Mouse (Mus musculus): ENCODE results near the gene Ttll13.
A peak's percentile ranks its signal among the peaks of the same experiment; 100 is the strongest.

Gene Ttll13

DNA sequence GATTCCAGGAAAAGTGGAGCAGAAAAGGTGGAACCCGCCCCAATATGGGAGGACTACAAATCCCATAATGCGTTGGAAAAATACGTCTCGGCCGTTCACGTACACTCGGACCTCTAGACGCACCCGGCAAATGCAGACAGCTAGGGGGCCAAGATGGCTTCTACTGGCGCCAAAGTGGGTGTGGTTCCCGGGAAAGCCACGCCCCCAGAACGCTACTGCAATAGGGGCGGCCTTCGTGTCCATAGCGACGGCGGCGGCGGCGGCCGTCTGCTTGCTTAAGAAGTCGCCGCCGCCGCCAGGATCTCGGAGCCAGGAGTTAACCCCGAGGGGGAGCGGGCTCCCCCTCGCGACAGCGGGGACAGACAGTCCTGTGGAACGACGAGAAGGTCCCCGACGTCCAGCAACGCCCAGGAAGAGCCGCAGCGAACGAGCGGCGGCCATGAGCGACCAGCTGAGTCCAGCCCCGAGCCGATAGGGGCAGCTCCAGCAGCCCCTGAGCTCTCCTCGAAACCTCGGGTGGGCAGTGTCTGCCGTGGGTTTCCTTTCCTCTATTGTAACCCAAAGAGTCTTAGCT is at the start of gene Ttll13:
TSS of gene Ttll13 (plus strand) at position 229 of the 574 bp plus-strand sequence.
- DNase-seq (ENCODE audit: low read depth, low spot score) = peak; percentile 99

DNA sequence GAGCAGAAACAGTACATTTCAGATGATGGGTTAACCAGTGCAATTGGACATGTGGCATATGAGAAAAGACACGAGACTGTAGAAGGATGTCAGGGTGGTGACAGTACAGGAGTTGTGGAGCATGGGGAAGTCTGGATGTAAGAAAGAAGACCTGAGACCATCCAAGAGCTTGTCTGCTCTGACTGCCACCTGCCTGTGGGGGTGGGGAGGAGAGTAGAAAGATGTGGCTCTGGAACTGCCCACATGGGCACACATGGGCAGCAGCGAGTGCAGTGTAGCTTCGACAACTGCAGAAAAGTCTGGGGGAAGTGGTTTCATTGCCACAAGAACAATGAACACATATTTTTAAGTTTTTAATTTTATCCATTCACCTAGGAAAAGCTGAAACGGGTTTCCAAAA is 48.8 kb upstream of the Ttll13 start:
- DNase-seq (ENCODE audit: low read depth, low spot score) = no peak

DNA sequence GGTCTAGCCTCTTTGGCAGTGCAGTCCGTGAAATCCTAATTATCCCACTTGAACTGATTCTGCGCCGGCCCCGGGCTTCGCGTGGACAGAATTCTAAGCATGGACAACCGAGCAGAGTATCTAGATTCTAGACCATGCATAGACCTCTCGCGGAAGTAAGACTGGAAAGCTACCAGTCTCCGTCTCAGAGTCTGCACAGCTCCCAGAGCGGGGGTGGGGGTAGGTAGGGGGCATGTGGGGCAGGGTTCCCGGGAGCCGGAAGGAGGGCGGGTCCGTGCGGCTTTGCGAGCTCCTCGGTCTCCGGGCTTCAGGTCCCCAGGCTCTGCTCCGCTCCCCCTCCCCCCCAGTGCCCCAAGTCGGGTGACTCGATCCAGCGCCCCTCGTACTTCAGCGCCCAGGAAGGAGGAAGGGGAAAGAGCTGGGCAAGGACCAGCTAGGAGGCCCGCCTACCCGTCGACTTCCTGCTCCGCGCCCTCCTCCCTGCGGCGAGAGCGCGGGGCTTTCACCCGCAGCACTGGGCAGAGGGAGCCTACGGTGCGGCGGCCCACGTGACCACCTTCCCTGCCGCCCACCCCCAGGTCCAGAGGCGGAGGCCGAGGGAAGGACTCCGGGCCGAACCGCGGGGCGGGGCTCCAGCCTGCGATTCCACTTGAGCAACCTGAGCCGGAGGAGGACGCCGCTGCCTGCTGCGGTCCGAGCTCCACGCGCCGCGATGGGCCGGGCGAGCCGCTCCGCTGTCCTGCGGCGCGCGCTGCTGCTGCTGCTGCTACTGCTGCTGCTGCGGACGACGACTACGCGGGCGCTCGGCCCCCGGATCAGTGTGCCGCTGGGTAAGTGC is 48.0 kb upstream of the Ttll13 start:
- peak; percentile 84 for DNase-seq (ENCODE audit: low read depth, low spot score)

DNA sequence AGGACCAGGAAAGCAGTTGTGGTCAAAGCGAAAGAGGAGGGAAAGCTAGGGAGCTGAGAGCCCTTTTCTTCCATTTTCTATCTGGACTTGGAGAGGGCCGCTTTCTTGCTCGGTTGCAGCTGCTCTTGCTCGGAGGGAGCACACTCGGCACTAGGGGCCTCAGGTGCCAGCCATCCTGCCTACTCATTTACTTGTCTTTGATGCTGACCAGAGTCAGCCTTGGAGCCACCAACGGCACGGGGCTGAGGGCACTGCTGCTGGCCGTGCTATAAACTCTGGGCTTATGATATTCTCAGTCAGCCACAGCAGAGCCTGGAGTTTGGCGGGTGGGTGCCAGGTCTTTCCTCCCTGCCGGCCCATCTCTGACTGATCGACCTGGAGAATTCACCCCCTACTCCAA is 47.3 kb upstream of the Ttll13 start:
- DNase-seq (ENCODE audit: low read depth, low spot score) = no peak

DNA sequence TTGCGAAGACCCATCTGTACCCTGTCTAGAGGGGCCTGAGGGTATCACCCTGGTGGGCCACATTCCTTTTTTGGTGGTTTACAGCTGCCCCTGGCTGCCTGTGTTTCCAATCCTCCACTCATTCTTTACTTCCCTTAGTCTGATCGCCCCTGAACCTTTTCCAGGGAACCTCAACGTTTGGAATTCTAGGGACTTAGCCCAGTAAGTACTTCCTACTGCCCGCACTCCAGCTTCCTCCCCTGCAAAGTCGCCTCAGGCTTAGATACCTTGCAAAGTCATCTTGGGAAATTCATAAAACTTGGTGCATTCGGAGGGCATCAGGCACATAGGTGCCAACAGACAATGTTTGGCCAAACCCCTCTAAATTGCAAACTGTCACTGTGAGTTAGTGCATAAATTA is 46.9 kb upstream of the Ttll13 start:
- no peak for DNase-seq (ENCODE audit: low read depth, low spot score)

DNA sequence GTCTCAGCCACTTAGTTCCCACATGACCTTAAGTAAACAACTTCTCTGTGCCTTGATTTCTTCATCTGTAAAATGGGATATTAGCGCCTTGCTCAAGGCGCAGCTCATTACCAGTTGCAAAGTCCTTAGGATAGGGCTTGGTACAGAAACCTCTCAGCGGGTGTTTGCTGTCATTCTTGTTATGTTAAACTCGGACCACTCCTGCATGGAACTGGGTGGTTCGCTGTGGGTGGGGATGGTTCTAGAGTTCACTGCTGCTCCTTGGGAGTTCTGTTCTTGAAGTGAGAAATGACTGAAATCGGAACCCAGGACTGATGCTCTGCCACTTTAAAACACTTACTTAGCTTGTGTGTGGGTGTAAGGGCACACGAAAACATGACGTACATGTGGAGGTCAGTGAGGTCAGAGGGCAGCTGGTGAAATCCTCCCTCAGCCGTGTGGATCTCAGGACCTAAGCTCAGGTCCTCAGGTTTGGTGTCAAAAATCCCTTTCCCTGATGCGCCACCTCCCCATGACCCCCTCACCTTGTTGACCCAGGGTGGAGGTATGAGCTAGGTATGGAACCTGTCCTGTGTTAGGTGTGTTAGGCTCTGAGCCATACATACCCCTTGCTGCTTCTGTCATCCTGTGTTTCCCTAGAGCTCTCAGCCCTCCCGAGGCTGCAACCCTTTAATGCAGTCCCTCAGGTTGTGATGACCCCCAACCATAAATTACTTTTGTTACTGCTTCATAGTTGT is 46.2 kb upstream of the Ttll13 start:
- peak; percentile 90 for DNase-seq (ENCODE audit: low read depth, low spot score)

DNA sequence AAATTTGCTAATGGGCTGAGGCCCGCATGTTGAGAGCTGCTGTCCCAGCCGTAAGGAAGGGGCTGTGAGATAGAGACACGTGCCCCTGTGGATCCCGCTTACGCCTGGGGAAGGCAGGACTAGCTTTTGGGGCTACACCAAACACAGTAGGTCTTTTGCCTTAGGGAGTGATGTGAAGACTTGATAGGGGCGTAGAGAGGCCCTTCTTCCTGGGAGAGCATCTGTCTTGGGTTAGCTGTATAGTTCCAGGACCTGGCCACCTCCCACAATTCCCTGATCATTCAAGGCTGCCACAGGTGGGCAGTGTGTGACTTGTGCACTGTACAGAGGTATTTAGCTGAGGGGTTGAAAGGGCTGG is 45.6 kb upstream of the Ttll13 start:
- no peak for DNase-seq (ENCODE audit: low read depth, low spot score)

DNA sequence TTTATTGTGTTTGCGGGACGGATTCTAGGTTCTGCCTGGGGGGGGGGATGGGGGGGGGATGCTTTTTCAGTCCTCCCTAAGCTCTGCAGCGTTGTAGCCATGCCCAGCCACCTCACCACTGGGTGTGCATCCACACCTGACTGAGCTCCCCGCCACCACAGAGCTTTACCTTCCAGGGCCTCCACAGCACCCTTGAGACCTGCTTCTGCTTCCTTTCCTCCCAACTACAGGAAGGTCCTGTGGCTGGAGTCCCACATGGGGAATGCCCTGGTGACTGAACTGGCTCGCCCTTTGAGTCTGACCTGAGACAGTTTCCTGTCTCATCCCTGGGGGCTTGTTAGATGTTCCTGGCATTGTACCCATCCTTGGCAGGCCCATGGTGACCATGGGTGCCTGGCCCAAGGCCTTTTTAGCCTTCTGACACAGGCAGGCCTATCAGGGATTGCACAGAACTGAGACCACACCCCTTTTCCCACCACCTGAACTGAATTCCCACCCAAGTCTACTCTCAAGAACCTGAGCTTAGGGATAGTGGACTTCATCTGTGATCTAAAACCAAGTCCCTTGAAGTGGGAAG is 45.1 kb upstream of the Ttll13 start:
- no peak for DNase-seq (ENCODE audit: low read depth, low spot score)

DNA sequence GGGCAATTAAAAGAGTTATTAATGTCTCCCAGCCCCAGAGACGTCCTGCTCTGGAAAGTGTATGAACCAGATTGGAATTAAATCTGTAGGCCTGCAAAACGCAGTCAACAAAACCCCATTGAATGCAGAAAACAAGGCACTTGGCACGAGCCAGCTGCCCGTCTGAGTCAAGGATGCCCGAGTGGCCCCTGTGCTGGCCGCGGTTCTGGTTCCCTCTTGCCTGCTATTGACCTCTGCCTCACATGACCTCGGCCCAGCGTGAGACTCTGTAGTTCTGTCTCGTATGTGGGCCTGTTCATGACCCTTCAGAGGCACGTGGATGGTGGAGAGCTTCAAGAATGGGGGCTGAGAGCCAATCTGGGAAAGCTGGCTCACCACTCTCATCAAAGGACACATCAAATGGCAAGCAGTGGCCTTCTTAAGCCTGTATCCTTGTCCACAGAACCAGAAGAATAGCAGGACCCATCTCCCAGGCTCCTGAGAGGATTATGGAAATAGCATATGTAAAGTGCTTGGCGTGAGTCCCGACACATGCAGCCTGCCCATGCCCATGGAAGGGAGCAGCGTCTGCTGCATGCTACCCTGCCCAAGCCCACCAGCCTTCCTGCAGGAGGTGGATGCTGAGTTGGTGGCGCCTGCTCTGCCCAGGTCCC is 44.2 kb upstream of the Ttll13 start:
- no peak for DNase-seq (ENCODE audit: low read depth, low spot score)

DNA sequence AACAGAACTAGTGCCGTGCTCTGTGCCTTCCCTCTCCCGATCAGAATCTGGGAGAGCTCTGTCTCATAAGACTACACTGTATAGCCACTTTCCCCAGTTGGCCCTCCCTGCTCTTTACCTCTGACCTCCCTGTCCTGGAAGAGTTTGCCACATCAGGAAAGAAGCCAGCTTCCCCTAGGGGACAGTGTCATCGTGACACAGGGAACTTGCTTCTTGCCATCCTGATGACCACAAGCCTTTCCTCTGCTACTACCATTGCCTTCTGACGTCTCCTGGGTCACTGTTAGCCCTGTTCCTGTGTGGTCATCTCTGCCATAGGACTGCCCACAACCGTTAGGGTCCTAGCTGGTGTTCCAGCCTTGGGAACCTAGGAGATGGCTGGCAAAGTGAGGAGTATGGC is 43.2 kb upstream of the Ttll13 start:
- DNase-seq (ENCODE audit: low read depth, low spot score) = no peak

DNA sequence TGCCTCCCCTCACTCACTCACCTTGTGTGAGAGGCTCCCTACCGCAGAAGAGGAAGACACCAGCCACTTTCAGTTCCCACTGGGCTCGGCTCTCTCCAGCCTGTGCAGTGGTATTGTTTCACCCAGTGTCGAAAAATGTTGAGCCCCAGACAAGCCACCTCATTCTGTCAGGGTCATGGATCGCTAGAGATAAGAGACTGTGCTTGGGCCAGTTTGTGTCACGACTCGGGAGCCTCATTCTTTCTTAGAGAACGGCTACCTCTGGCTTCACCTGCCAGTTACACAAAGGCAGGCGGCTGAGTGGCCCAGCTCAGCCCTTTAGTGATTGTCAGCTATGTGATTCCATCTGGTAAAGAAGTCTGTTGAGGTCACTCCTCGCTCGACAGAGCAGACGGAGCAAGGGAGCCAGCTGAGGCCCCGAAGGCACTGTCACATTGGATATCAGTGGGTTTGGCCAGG is 42.5 kb upstream of the Ttll13 start:
- no peak for DNase-seq (ENCODE audit: low read depth, low spot score)

DNA sequence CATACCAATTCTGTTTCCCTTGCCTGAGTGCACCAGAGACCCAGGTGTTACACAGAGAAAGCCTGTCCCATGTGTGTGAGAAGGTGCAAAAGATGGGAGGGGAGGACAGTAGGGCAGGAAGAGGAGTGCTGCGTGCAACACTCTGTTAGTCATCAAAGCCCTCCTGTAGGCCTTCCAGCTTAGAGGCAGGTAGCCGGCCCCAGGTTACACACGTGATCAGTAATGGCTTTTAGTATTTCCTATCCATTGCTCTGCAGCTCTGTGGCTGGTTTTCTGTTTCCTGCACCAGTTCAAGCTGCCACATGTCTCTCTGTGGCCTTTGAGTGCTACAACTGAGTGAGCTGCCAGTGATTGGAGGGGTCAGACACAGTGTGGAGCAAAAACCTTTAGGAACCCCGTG is 41.8 kb upstream of the Ttll13 start:
- no peak for DNase-seq (ENCODE audit: low read depth, low spot score)

DNA sequence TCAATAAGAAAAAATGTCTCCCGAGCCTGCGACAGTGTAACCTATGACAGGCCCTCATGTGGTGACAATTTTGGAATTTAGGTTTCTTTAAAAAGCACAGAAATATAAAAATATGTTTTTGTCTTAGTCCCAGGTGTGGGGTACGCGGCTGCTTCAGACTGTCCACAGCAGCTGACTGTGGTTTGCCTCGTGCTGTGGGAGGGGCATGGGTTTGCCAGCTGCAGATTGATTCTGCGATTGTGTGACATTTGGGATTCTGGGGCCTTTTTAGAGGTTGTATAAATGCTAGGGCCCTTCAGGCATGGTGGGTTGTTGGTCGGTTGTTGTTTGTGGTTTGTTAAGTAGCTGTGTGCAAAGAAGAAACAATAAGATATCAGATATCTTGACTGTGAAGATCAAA is 41.2 kb upstream of the Ttll13 start:
- DNase-seq (ENCODE audit: low read depth, low spot score) = no peak

DNA sequence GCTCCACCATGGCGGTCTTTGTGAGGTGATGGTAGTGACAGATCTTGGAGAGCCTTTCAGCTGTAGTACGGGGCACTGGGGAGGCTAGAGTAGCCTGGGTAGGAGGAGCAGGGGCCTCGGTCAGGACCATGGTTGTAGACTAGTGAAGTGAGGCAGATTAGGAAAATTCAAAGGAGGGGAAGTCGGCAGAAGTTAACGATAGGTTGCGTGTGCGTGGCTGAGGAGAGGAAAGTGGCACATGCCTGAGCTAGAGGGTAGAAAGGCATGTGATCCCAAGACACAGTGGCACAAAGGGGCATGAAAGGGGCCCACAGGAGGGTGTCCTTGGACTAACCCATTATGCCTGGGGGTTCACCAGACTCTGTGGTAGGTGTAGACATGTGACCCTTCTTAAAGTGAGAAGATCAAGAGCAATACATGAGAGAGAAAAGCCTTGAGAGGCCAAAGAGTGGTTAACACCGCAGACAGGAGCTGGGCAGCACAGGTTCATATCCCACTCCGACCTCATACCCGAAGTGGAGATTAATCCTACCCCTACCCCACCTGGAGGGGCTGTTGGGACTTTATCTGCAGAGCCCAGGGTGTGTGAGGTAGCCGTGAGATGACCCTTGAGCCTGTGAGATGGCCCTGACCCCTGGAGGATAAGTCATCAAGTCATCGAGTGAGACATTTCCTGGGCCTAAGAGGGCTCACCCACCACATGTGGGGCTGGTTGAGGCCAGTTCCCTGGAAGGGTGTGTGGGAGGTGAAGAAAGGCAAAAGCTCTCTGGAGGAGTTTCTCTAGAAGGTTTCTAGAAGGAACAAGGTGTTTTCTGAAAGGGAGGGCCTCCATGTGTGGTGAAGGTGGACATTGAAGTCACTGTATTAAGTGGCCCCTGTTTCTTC is 40.2 kb upstream of the Ttll13 start:
- no peak for DNase-seq (ENCODE audit: low read depth, low spot score)

DNA sequence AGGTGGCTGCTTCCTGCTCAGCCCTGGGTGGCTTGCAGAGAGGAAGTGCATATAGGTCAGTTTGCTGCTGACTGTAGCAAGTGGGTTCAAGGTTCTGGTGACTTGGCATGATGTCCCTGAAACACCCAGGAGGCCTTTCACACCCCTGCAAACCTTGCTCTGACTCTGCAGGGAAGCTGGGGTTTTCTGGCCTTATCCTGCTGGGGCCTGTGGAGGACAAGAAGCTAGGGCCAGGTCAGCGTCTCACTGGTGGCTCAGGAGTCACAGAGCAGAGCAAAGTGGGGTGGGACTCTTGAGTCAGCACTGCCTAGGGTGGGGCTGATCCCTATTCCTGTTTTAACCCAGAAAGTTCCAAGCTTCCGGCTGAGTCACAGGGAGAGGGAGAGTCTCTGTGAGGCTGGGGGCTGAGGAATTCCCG is 38.9 kb upstream of the Ttll13 start:
- peak; percentile 70 for DNase-seq (ENCODE audit: low read depth, low spot score)

DNA sequence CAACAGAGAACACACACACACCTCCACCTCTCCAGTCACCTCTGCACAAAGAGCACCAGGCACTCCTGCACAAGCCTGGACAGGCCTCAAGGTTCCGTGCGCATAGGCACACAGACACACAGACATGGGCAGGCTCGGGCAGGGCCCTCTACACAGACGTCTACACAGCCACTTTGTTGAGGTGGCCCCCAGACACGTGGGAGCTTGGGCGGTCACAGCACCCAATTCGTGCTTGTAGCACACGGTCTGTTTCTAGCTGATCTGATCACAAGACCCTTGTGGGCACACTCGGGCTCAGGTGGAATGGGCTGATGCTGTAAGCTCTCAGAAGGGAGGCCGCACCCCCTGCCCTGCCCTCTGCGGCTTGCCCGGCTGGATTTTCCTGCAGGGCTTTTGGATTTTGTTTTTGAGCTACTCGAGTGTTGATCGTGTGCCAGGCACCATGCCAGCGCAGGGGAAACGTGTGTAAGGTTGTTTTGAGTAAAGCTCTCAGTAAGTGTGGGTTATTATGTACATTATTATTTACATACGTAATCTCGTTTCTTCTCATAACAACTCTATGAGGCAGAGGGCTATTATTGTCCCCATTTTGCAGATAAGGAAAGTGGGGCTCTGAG is 38.0 kb upstream of the Ttll13 start:
- DNase-seq (ENCODE audit: low read depth, low spot score) = no peak

DNA sequence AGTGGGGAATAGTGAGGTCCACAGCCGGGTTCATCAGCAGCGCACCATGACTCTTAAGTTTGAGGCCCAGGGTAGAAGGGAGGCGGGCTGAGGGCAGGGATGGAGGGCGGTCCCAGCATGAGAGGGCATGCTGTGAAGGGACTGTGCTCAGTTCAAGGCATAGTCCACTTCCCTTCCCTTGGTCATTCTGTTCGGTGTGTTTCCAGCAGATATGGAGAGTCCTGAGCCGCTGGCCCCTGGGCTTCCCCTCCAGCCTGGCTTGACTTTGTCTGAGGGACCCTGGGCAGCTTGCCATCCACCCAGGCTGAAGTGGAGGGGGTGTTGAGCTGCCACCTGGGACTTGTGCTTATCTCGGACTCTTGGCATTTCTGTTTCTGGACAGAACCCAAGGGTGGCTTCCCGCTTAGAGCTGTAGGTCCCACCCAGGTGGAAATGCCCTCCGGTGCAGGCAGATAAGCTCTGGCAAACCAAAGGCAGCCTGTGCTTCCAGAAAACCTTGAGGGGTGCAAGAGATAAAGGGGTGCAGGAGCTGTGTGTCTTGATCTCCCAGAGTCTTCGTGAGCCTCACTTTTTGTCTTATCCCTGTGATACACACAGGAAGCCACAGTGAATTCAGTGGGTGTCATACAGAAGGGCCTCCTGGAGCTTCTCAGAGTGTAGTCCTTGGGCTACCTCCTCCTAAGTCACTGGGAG is 37.3 kb upstream of the Ttll13 start:
- no peak for DNase-seq (ENCODE audit: low read depth, low spot score)

DNA sequence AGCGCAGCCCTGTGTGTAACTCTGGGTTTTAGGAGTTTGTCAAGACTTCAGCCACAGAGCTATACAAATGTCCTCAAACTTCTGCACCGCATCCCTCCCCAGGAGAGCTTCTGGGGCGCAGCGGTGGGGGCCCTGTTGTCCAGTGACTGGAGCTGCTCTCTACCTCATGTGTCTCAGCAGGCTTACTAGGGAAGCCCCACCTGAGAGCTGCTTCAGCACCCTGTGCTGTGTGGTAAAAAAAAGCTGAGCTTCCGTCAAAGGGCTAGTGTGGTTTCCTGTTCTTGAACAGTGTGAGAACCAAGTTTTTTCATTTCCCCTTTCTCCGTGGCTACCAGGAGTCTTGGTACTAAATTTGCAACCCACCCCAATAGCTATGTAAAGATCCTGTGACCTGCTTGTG is 36.5 kb upstream of the Ttll13 start:
- no peak for DNase-seq (ENCODE audit: low read depth, low spot score)

DNA sequence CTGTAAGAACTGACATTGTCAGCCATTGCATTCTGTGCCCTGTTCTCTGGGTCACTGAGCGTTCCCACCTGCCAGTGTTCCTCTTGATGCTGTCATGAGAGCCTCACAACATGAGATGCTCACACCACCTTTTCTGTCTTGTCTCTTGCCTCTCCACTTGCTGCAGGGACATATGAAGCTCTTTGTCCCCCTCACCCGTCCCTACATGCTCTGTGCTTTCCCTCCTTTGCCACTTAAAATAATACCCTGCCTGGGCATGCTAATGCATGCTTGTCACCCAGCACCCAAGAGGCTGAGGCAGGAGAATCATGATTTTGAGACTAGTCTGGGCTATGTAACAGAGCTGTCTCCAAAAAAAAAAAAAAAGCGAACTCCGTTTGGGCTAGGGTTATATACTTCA is 35.2 kb upstream of the Ttll13 start:
- no peak for DNase-seq (ENCODE audit: low read depth, low spot score)

DNA sequence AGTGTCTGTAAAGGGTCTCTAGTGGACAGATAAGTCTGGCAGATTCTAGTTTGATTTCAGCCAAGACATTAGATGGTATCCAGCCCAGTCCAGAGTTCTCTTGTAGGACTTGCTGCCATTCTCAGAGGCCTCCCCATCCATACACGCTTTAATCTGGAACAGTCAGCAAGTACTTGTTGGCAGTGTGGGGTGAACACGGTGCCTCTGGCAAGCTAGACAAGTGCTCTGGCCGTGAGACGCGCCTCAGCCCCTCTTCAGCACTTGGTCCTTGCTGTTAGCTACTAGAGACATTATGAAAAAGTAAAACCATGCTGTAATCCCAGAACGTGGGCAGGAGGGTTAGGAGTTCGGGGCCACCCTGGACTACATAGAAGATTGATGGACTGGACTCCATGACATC is 32.6 kb upstream of the Ttll13 start:
- no peak for DNase-seq (ENCODE audit: low read depth, low spot score)

Data from ES-CJ7 (cell line).